Comparison of ENCODE assay signal across 11 mouse cellular contexts in genomic region chr15:5239361-5239760, GRCm38 (mm10). TPM values are rescaled to one million over a fixed set of nuclear protein-coding genes. Genes with fewer than 3 reads are reported as not detected.
DNase-seq lines count a peak whose midpoint lies in the region; ATAC-seq and TF ChIP-seq lines count a peak whose summit lies in the region.
"Had no signal": no experiment of that assay in that cellular context is flagged by ENCODE, and none has a peak within 500 bp of the region (broad histone marks: within the 10 kb centered on the region; RNA-seq: fewer than 3 reads in every experiment).

No protein-coding gene starts in this region.

- H3K9ac ChIP-seq in kidney, postnatal 0 days (ENCODE audit: low read depth, low read length), result no peak overlapping the region
- no peak overlapping the region for H3K9ac ChIP-seq in forebrain, embryonic 16.5 days (replicated peaks; ENCODE audit: low read depth, low read length)
- H3K9ac ChIP-seq: neural tube, embryonic 12.5 days had no signal

- no peak overlapping the region; the same call in 1 of the 2 replicates for H3K27ac ChIP-seq in kidney, postnatal 0 days
- H3K27ac ChIP-seq in forebrain, embryonic 16.5 days (ENCODE audit: low read length), result no peak overlapping the region
- H3K27ac ChIP-seq: neural tube, embryonic 12.5 days had no signal

- no peak for ATAC-seq in erythroblast, adult 5-6 weeks (replicated peaks; ENCODE audit: low FRiP score, poor library complexity, severe bottlenecking)
- ATAC-seq in kidney, postnatal 0 days (replicated peaks; ENCODE audit: low FRiP score, low read depth), result no peak
- ATAC-seq in forebrain, embryonic 16.5 days, result no peak

- H3K4me1 ChIP-seq in erythroblast, embryonic 14.5 days (ENCODE audit: control insufficient read depth), result peaks cover 83% of the 10 kb centered on the region
- peaks cover 11% of the 10 kb centered on the region; the same call in 1 of the 2 replicates for H3K4me1 ChIP-seq in kidney, postnatal 0 days (replicated peaks; ENCODE audit: insufficient read depth, low read length)
- peaks cover 14% of the 10 kb centered on the region for H3K4me1 ChIP-seq in lung, adult 2 months (ENCODE audit: control insufficient read depth, insufficient read depth, low read length)
- H3K4me1 ChIP-seq in forebrain, embryonic 16.5 days (replicated peaks; ENCODE audit: control insufficient read depth, insufficient read depth, low read length), result peaks cover 27% of the 10 kb centered on the region

- peak overlapping the region; percentile 21 for H3K4me3 ChIP-seq in erythroblast, embryonic 14.5 days (replicated peaks)
- no peak overlapping the region for H3K4me3 ChIP-seq in kidney, postnatal 0 days (replicated peaks; ENCODE audit: low read depth, low read length)
- no peak overlapping the region for H3K4me3 ChIP-seq in myocyte
- no peak overlapping the region for H3K4me3 ChIP-seq in lung, adult 2 months (replicated peaks; ENCODE audit: extremely low read depth, low read depth, low read length)
- no peak overlapping the region for H3K4me3 ChIP-seq in forebrain, embryonic 16.5 days (replicated peaks; ENCODE audit: low read length)
- H3K4me3 ChIP-seq: neural tube, embryonic 12.5 days had no signal

- no peak for TF ChIP-seq POLR2A in myocyte (IDR thresholded peaks at IDR 0.05; ENCODE audit: insufficient read length, low read depth)
- no peak for TF ChIP-seq POLR2A in lung, adult 2 months (IDR thresholded peaks at IDR 0.05; ENCODE audit: borderline replicate concordance, extremely low read depth, low read depth, low read length)

- H3ac ChIP-seq in myocyte (ENCODE audit: control insufficient read depth, insufficient read length), result no peak overlapping the region

- peaks cover 28% of the 10 kb centered on the region for H3K27me3 ChIP-seq in erythroblast, embryonic 14.5 days (ENCODE audit: control insufficient read depth)
- H3K27me3 ChIP-seq in kidney, postnatal 0 days (ENCODE audit: insufficient read depth, low read length), result no peaks in the 10 kb centered on the region
- H3K27me3 ChIP-seq in myocyte (ENCODE audit: control insufficient read depth, insufficient read depth, insufficient read length), result no peaks in the 10 kb centered on the region
- H3K27me3 ChIP-seq in forebrain, embryonic 16.5 days (replicated peaks; ENCODE audit: control insufficient read depth, insufficient read depth, low read length), result peaks cover 33% of the 10 kb centered on the region

- 53% methylated on average over 4 of the region's 4 CpGs for WGBS in kidney, postnatal 0 days
- WGBS in lung, adult 2 months, result 54% methylated on average over 4 of the region's 4 CpGs
- 72% methylated on average over 4 of the region's 4 CpGs for WGBS in forebrain, embryonic 16.5 days

- H3K79me2 ChIP-seq in myocyte (ENCODE audit: control insufficient read depth, insufficient read depth), result peaks cover 38% of the 10 kb centered on the region

- no peak for TF ChIP-seq CTCF in kidney, postnatal 0 days (IDR thresholded peaks at IDR 0.05; ENCODE audit: low read depth)
- TF ChIP-seq CTCF in lung, adult 2 months (IDR thresholded peaks at IDR 0.05; ENCODE audit: insufficient read depth, low read length), result no peak

- no peaks in the 10 kb centered on the region for H3K9me3 ChIP-seq in erythroblast, embryonic 14.5 days (ENCODE audit: control insufficient read depth, low read length)
- H3K9me3 ChIP-seq in kidney, postnatal 0 days (replicated peaks; ENCODE audit: low read length), result no peaks in the 10 kb centered on the region
- H3K9me3 ChIP-seq in forebrain, embryonic 16.5 days (ENCODE audit: control insufficient read depth, low read length), result no peaks in the 10 kb centered on the region
- H3K9me3 ChIP-seq: neural tube, embryonic 12.5 days had no signal

- H3K36me3 ChIP-seq in erythroblast, embryonic 14.5 days (ENCODE audit: control insufficient read depth), result peaks cover 4% of the 10 kb centered on the region
- H3K36me3 ChIP-seq in kidney, postnatal 0 days (ENCODE audit: insufficient read depth, low read length), result no peaks in the 10 kb centered on the region
- no peaks in the 10 kb centered on the region for H3K36me3 ChIP-seq in myocyte (ENCODE audit: control insufficient read depth, insufficient read depth)
- no peaks in the 10 kb centered on the region for H3K36me3 ChIP-seq in forebrain, embryonic 16.5 days (ENCODE audit: control insufficient read depth, insufficient read depth)
- H3K36me3 ChIP-seq: neural tube, embryonic 12.5 days had no signal

- DNase-seq in kidney, postnatal 0 days (ENCODE audit: low spot score), result no peak
- no peak for DNase-seq in kidney, postnatal 10 days
- DNase-seq in c-Kit-positive CD71-positive TER-119-negative erythroid progenitor cells, embryonic 14.5 days (ENCODE audit: low read depth), result peak; percentile 34
- DNase-seq in lung, adult 2 months, result no peak
- DNase-seq: cerebellum, adult 9-10 months; right cerebral cortex, postnatal 4 days had no signal

- peak overlapping the region; percentile 34 for H3K4me2 ChIP-seq in kidney, postnatal 0 days (ENCODE audit: low read length)
- peak overlapping the region; percentile 100 for H3K4me2 ChIP-seq in myocyte (ENCODE audit: low read depth)
- H3K4me2 ChIP-seq in forebrain, embryonic 16.5 days (ENCODE audit: low read length), result no peak overlapping the region
- H3K4me2 ChIP-seq: neural tube, embryonic 12.5 days had no signal

TF ChIP-seq in myocyte, 11 proteins besides CTCF, POLR2A, EP300 and RAD21:
- TF ChIP-seq REST (IDR thresholded peaks at IDR 0.05; ENCODE audit: insufficient read depth, insufficient read length) (no peak), USF1 (IDR thresholded peaks at IDR 0.05; ENCODE audit: low read depth) (no peak), CEBPB (IDR thresholded peaks at IDR 0.05; ENCODE audit: insufficient read depth, poor library complexity, severe bottlenecking) (no peak), SRF (IDR thresholded peaks at IDR 0.05; ENCODE audit: control insufficient read depth, insufficient read length, low read depth) (no peak), MYOG (IDR thresholded peaks at IDR 0.05; ENCODE audit: control insufficient read depth in 1 of 3, insufficient read depth in 1 of 3, insufficient read length in 2 of 3, low read depth in 2 of 3) (no peak), MAX (IDR thresholded peaks at IDR 0.05; ENCODE audit: low read depth) (no peak), MYOD1 (IDR thresholded peaks at IDR 0.05; ENCODE audit: control insufficient read depth in 1 of 3, insufficient read length in 2 of 3, low read depth in 2 of 3) (no peak), POLR2AphosphoS2 (IDR thresholded peaks at IDR 0.05; ENCODE audit: insufficient read length, low read depth) (no peak), E2F4 (IDR thresholded peaks at IDR 0.05; ENCODE audit: insufficient read depth) (no peak), TCF3 (IDR thresholded peaks at IDR 0.05; ENCODE audit: insufficient read length, low read depth) (no peak), TCF12 (IDR thresholded peaks at IDR 0.05; ENCODE audit: insufficient read depth, poor library complexity, severe bottlenecking) (no peak)

RNA-seq across cellular contexts. Expression of gene Ptger4, which starts 4.6 kb away (rescaled TPM):
- polyA plus RNA-seq in erythroblast, embryonic 14.5 days (2012), result 0.08 and 0.09 TPM in 2 replicates
- 4.8 and 13.6 TPM in 2 replicates for total RNA-seq in erythroblast, adult 5-6 weeks (2015; ENCODE audit: low replicate concordance)
- total RNA-seq in erythroblast, adult 5-6 weeks (2017; ENCODE audit: low replicate concordance), result 2.0 and 3.7 TPM in 2 replicates
- polyA plus RNA-seq in kidney, postnatal 0 days (2015; fragmentation: Nextera tagmentation; extraction: Ambion mirVana), result 4.6 and 5.3 TPM in 2 replicates
- 0.95 TPM for polyA plus RNA-seq in myocyte (2012; fragmentation: generic; extraction: Trizol)
- 6.9 and 7.6 TPM in 2 replicates for polyA plus RNA-seq in lung, adult 2 months (2012; rRNA removed)
- polyA plus RNA-seq in forebrain, embryonic 16.5 days (2015; fragmentation: Nextera tagmentation; extraction: Ambion mirVana), result 0.52 and 0.63 TPM in 2 replicates

RNA-seq across cellular contexts. Expression of gene Ttc33, which starts 54.0 kb away (rescaled TPM):
- 0.21 and 1.0 TPM in 2 replicates for polyA plus RNA-seq in erythroblast, embryonic 14.5 days (2012)
- total RNA-seq in erythroblast, adult 5-6 weeks (2015; ENCODE audit: low replicate concordance), result 12.3 and 29.4 TPM in 2 replicates
- 26.4 and 28.4 TPM in 2 replicates for total RNA-seq in erythroblast, adult 5-6 weeks (2017; ENCODE audit: low replicate concordance)
- 45.9 and 47.4 TPM in 2 replicates for polyA plus RNA-seq in kidney, postnatal 0 days (2015; fragmentation: Nextera tagmentation; extraction: Ambion mirVana)
- polyA plus RNA-seq in myocyte (2012; fragmentation: generic; extraction: Trizol), result 17.8 TPM
- 3.6 and 8.0 TPM in 2 replicates for polyA plus RNA-seq in lung, adult 2 months (2012; rRNA removed)
- polyA plus RNA-seq in forebrain, embryonic 16.5 days (2015; fragmentation: Nextera tagmentation; extraction: Ambion mirVana), result 64.6 and 70.7 TPM in 2 replicates
